Mouse (Mus musculus): ENCODE data around the gene Nebl. TPM values are rescaled to one million over a fixed set of nuclear protein-coding genes. Genes with fewer than 3 reads are reported as not detected.

Gene Nebl
- total RNA-seq, 2 experiments from 2014 or later: 335 to 343 TPM

Small RNA genes within 50 kb of the gene (microRNA-seq; reads per million reads assigned to microRNA genes)
- 0 reads per million in 2 experiments for gene Mir6419
